Mouse (Mus musculus) stomach, embryonic 15.5 days (tissue): Measurements from ENCODE around the gene Klhl25. TPM values are rescaled to one million over a fixed set of nuclear protein-coding genes. Genes with fewer than 3 reads are reported as not detected.
"Not testable (repeated sequence)": the region's sequence is repeated elsewhere in the genome, so short reads cannot be mapped to it uniquely, and the experiment has no call there.

Source experiments
- ATAC-seq: fragments of 200-750 bp; cut with Nextera tagmentation; 2 replicates; pipeline ENCODE4 v1.8.0; 2017; ENCODE audit warnings: low read depth, moderate number of reproducible peaks, moderate TSS enrichment; ENCODE audit not compliant: insufficient read depth, low FRiP score
- H3K27ac ChIP-seq: fragments of 300-500 bp; sonication (generic); 2 replicates; pipeline ENCODE4 v1.5.1; 2015; ENCODE audit warnings: mild to moderate bottlenecking, inconsistent platforms
- H3K27me3 ChIP-seq: fragments of 300-500 bp; sonication (generic); replicated peaks from 2 replicates; pipeline ENCODE4 v1.6.1; 2015; ENCODE audit warnings: inconsistent platforms
- H3K36me3 ChIP-seq: fragments of 300-500 bp; sonication (generic); 2 replicates; pipeline ENCODE4 v1.6.1; 2015; ENCODE audit warnings: inconsistent platforms
- H3K4me1 ChIP-seq: fragments of 300-500 bp; sonication (generic); 2 replicates; pipeline ENCODE4 v1.6.1; 2015; ENCODE audit warnings: inconsistent platforms
- H3K4me2 ChIP-seq: fragments of 300-500 bp; sonication (generic); 2 replicates; pipeline ENCODE4 v1.6.1; 2015; ENCODE audit warnings: mild to moderate bottlenecking, inconsistent platforms
- H3K4me3 ChIP-seq: fragments of 300-500 bp; sonication (generic); replicated peaks from 2 replicates; pipeline ENCODE4 v1.5.1; 2015; ENCODE audit warnings: inconsistent platforms
- H3K9ac ChIP-seq: fragments of 300-500 bp; sonication (generic); 2 replicates; pipeline ENCODE4 v1.6.1; 2015; ENCODE audit warnings: inconsistent platforms
- H3K9me3 ChIP-seq: fragments of 300-500 bp; sonication (generic); 2 replicates; pipeline ENCODE4 v1.6.1; 2016; ENCODE audit warnings: inconsistent platforms
- WGBS: fragments of 180-500 bp; shearing (Covaris S2); methylation state at CpG from one replicate; pipeline ENCODE4 v1.1.7; 2015; 5-methylcytosine and 5-hydroxymethylcytosine counted together
- polyA plus RNA-seq: library from polyadenylated mRNA; unstranded; fragments of >200 nt; fragmentation: Nextera tagmentation; extraction: Ambion mirVana; gene quantifications from 2 replicates; pipeline ENCODE4 v1.2.1, GENCODE M21; 2015

Klhl25 gene
- polyA plus RNA-seq, 1 experiment from 2014 or later: 11.5 TPM

DNA sequence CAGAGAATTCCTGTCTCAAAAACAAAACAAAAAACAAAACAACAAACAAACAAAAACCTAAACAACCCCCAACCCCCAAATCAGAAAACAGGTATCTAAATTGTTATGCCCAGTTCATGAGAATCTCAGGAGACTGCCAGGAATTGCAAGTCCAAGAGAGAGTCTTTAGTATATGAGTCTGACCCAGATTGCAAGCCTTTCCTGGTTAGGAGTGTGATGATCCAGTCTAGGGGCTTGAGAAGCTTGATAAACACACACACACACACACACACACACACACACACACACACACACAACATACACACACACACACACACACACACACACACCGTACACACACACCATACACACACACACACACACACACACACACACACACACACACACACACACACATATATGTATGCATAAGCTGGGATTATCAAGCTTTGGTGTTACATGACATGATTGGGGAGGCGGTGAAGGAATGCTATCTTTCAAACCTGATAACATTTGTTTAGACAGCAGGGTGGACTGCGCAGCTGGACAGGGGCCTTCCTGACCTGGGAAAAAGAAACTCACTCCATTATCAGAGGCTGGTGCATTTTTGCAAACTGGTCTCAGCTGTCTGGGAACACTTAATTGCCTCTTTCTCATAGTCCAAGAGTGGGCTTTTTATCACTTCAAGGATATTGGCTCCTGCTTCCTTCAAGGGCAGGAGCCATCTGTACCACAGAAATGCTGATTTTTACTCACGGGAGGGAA is 21.6 kb upstream of the Klhl25 start:
- Histone ChIP-seq H3K4me1 (peaks cover 4% of the 10 kb centered on the region; the same call in 1 of the 2 replicates), H3K27me3 (no peaks in the 10 kb centered on the region), H3K4me3 (no peak overlapping the region), H3K27ac (no peak overlapping the region), H3K4me2 (no peak overlapping the region), H3K36me3 (no peaks in the 10 kb centered on the region), H3K9me3 (no peaks in the 10 kb centered on the region), H3K9ac (no peak overlapping the region)
- ATAC-seq: no peak
- 19% methylated on average over 3 of the region's 4 CpGs for WGBS

DNA sequence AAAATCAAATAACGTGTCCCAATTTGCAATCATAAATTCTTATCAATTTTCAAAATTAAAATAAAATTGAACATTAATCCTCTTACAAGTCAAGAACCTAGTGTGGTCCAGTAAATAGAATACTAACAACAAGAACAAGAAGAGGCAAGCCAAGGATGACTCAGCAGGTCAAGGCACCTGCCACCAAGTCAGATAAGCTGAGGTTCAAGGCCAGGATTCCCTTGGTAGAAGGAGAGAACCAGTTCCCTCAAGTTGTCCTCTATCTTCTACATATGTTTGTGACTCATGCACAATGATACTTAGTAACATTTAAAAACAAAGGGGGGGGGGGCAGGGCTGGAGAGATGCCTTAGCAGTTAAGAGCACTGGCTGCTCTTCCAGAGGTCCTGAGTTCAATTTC is 20.8 kb upstream of the Klhl25 start:
- Histone ChIP-seq H3K36me3 (no peaks in the 10 kb centered on the region), H3K9me3 (no peaks in the 10 kb centered on the region), H3K27ac (no peak overlapping the region), H3K4me1 (peaks cover 4% of the 10 kb centered on the region; the same call in 1 of the 2 replicates), H3K9ac (no peak overlapping the region), H3K27me3 (no peaks in the 10 kb centered on the region), H3K4me2 (no peak overlapping the region), H3K4me3 (no peak overlapping the region)
- WGBS: 88% methylated on average over 1 of the region's 1 CpGs
- ATAC-seq: no peak

DNA sequence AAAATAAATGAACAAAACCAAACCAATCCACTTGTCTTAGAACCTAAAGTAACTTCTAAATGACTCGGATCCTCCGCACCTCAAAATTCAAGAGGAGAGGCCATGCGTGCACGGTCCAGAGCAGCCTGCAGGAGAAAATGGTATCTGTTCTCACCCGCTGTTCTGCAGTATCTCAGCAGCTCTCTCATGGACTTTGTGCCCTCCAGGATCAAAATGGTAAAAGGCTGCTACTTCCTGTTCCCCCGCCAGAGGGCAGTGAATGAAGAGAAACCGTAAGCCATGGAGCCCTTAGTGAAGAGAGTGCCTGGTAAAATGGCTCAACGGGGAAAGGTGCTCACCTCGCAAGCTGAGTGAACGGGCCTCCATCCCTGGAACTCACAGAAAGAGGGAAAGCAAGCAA is 20.3 kb upstream of the Klhl25 start:
- no peak overlapping the region for H3K4me3 ChIP-seq
- H3K9ac ChIP-seq: no peak overlapping the region
- no peak overlapping the region for H3K4me2 ChIP-seq
- WGBS: 30% methylated on average over 10 of the region's 10 CpGs
- H3K36me3 ChIP-seq: no peaks in the 10 kb centered on the region
- no peak; the same call in 1 of the 2 replicates for ATAC-seq
- H3K4me1 ChIP-seq: peaks cover 4% of the 10 kb centered on the region; the same call in 1 of the 2 replicates
- no peak overlapping the region for H3K27ac ChIP-seq
- no peaks in the 10 kb centered on the region for H3K27me3 ChIP-seq
- H3K9me3 ChIP-seq: no peaks in the 10 kb centered on the region

DNA sequence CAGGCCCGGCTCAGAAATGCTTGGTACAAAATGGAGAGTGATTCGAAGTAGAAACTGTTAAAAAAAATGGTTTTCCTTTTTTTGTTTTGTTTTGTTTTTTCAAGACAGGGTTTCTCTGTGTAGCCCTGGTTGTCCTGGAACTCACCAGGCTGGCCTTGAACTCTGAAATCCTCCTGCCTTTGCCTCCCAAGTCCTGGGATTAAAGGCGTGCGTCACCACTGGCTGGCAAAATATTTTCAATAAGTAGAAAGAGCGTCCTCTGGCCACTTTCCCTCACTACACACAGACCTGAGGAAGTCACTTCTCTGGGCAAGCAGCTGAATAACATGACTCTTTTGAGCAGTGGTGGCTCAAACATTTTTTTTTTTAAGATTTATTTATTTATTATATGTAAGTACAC is 19.6 kb upstream of the Klhl25 start:
- Histone ChIP-seq H3K4me2 (no peak overlapping the region), H3K4me1 (peaks cover 4% of the 10 kb centered on the region; the same call in 1 of the 2 replicates), H3K27me3 (no peaks in the 10 kb centered on the region), H3K9me3 (no peaks in the 10 kb centered on the region), H3K27ac (no peak overlapping the region), H3K9ac (no peak overlapping the region), H3K36me3 (no peaks in the 10 kb centered on the region), H3K4me3 (no peak overlapping the region)
- no peak for ATAC-seq
- 83% methylated on average over 5 of the region's 5 CpGs for WGBS

DNA sequence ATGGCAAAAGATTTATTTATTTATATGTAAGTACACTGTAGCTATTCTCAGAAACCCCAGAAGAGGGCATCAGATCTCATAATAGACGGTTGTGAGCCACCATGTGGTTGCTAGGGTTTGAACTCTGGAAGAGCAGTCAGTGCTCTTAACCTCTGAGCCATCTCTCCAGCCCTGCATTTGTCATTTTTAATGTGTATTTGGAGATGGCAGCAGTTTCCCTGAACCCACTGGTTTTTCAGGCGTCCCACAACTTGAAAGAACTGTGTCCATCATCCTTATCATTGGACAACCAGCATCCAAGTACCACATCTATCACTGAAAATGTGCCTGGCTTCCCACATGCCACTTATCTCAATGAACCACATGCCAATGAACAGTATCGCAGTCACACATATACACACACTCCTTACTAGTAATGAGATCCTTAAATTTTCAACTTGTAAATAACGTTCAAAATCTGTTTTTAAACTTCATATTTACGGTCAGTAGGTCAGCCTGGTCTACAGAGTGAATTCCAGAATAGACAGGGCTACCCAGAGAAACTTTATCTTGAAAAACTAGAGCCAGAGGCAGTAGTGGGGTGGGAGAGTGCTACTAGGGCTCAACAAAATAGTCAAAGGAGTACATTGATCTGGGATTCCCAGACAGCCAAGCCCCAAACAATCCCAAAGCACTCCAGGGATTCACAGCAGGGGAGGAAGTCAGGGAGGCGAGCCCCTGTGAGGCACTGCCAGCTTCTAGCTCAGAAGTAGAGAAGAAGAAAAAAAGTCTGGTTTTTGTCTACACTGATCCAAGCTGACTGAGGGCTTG is 17.7 kb upstream of the Klhl25 start:
- ATAC-seq: peak; percentile 88
- H3K36me3 ChIP-seq: no peaks in the 10 kb centered on the region
- H3K9me3 ChIP-seq: no peaks in the 10 kb centered on the region
- no peak overlapping the region for H3K27ac ChIP-seq
- no peak overlapping the region for H3K4me2 ChIP-seq
- 63% methylated on average over 6 of the region's 6 CpGs for WGBS
- no peaks in the 10 kb centered on the region for H3K27me3 ChIP-seq
- H3K4me3 ChIP-seq: no peak overlapping the region
- no peak overlapping the region for H3K9ac ChIP-seq
- H3K4me1 ChIP-seq: peaks cover 4% of the 10 kb centered on the region; the same call in 1 of the 2 replicates

DNA sequence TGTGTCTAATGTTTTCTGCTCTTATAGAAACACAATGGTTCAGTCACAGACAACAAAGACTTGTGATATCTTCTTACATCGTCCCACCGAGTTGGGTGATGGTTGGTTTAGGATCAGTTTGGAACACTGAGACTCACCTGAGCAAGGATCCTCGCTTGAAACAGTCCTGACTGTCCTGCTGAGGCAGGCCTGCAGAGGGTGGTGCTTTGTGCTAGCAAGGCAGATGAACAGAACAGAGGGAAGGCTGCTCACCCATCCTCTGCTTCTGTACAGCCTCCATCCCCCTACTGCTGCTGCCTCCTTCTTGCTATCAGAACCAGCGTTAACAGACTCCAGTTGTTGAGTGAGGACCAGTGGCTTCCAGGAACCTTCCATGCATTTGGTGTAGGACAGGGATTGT is 14.2 kb upstream of the Klhl25 start:
- not testable (repeated sequence) for H3K36me3 ChIP-seq, H3K9ac ChIP-seq, H3K4me2 ChIP-seq, H3K27ac ChIP-seq, H3K4me3 ChIP-seq, ATAC-seq, H3K27me3 ChIP-seq, H3K9me3 ChIP-seq, H3K4me1 ChIP-seq
- 65% methylated on average over 3 of the region's 4 CpGs for WGBS

DNA sequence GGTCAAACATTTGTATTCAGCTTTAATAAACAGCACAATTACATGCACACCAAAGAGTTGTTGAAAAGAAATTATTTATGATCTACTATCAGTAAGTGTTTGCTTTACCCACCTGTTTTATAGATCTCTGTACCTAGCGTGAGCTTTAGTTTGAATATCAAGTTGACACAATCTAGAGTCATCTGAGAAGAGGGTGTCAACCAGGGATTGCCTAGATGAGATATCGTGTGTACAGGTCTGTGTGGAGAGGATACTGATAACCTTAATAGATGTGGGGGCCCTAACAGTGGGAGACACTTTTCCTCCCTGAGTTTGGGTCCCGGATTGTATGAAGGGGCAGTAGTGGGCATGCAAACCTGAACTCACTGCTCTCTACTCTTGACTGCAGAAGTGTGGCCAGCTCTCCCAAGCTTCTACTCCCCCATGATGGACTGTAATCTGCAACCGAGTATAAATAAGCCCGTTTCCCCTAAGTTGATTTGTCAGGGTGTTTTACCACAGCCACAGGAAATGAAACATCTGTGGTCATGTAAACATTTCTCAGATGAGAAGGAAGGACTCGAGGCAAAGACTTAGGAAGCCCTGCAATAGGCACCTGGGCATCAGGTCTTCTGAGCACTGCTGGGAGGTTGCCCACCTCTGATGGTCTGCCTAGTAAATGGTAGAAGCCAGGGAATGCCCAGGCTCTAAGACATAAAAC is 13.0 kb upstream of the Klhl25 start:
- H3K9me3 ChIP-seq, ATAC-seq, H3K36me3 ChIP-seq, H3K27ac ChIP-seq, H3K4me3 ChIP-seq, H3K4me2 ChIP-seq, H3K27me3 ChIP-seq, H3K9ac ChIP-seq, H3K4me1 ChIP-seq: not testable (repeated sequence)
- WGBS: 31% methylated on average over 3 of the region's 6 CpGs

DNA sequence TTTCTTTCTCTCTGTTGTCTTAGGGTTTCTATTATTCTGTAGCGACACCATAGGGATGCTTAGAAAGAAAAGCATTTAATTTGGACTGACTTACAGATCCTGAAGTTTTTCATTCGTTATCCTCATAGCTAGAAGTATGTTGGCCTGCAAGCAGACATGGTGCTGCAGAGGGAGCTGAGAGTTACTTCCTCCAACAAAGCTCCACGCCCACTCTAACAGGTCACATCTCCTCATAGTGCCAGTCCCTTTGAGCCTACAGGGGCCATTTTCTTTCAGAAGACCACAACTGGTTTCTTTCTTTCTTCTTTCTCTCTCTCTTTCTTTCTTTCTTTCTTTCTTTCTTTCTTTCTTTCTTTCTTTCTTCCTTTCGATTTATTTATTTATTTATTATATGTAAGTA is 8.0 kb upstream of the Klhl25 start:
- Histone ChIP-seq H3K9me3 (no peaks in the 10 kb centered on the region), H3K27me3 (no peaks in the 10 kb centered on the region), H3K4me3 (no peak overlapping the region), H3K4me2 (no peak overlapping the region), H3K9ac (no peak overlapping the region), H3K4me1 (no peaks in the 10 kb centered on the region), H3K36me3 (no peaks in the 10 kb centered on the region), H3K27ac (no peak overlapping the region)
- no peak for ATAC-seq
- 80% methylated on average over 4 of the region's 4 CpGs for WGBS

DNA sequence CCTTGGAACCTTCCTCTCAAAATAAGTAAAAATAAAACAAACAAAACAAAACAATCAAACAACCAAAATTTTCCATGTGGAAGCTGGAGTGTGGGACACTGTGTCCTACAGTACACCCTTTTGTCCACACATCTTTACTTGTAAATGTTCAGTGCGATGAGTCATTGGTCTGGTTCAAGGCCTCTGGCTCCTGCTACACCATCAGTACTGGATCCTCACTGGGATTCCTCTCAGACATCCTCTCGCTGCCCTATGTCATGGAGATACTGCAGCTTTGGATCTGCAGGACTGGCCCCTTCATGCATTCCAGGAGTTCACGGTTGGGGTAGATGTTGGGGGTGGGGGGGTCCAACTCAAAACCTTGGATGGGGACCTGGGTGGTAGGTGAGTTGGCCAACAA is 5.8 kb upstream of the Klhl25 start:
- Histone ChIP-seq H3K4me3 (no peak overlapping the region), H3K4me1 (no peaks in the 10 kb centered on the region), H3K27me3 (no peaks in the 10 kb centered on the region), H3K9ac (no peak overlapping the region), H3K4me2 (no peak overlapping the region), H3K36me3 (no peaks in the 10 kb centered on the region), H3K9me3 (no peaks in the 10 kb centered on the region), H3K27ac (no peak overlapping the region)
- no peak for ATAC-seq
- 84% methylated on average over 3 of the region's 3 CpGs for WGBS

DNA sequence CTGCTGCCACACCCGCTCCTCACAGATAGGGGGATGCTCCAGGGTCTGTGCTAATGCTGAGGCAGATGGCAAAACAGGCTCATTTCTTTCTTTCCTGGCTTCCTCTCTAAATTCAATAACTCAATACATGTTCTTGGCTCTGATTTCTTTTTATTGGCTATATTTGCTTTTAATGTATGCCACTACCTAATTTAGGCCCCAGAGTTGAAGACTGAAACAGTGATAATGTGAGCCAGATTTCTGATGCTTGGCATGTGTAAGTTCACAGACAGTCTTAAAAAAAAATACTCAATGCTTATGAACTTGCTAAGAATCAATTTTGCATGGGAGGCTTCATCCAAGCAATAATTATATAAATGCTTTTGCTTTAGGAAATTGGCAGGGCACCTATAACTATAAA is 2.2 kb upstream of the Klhl25 start:
- Histone ChIP-seq H3K4me3 (no peak overlapping the region), H3K27me3 (no peaks in the 10 kb centered on the region), H3K4me1 (peaks cover 8% of the 10 kb centered on the region; the same call in 1 of the 2 replicates), H3K9ac (no peak overlapping the region), H3K27ac (no peak overlapping the region), H3K9me3 (no peaks in the 10 kb centered on the region), H3K4me2 (no peak overlapping the region), H3K36me3 (no peaks in the 10 kb centered on the region)
- WGBS: 93% methylated on average over 1 of the region's 1 CpGs
- ATAC-seq: no peak

DNA sequence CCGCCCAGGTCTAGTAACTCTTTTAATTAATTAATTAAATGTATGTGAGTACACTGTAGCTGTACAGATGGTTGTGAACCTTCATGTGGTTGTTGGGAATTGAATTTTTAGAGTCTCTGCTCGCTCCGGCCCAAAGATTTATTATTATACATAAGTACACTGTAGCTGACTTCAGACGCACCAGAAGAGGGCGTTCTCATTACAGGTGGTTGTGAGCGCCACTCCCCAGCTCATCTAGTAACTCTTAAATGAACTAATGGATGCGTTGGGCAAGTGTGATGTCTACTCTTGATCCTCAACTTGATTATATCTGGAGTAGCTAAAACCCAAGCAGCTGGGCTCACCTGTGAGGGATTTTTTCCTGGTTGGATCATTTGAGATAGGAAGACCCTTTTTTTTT is 1.2 kb upstream of the Klhl25 start:
- no peak for ATAC-seq
- Histone ChIP-seq H3K4me3 (no peak overlapping the region), H3K4me1 (peaks cover 8% of the 10 kb centered on the region; the same call in 1 of the 2 replicates), H3K9me3 (no peaks in the 10 kb centered on the region), H3K27me3 (no peaks in the 10 kb centered on the region), H3K9ac (no peak overlapping the region), H3K27ac (no peak overlapping the region), H3K4me2 (no peak overlapping the region), H3K36me3 (no peaks in the 10 kb centered on the region)
- 54% methylated on average over 7 of the region's 7 CpGs for WGBS

DNA sequence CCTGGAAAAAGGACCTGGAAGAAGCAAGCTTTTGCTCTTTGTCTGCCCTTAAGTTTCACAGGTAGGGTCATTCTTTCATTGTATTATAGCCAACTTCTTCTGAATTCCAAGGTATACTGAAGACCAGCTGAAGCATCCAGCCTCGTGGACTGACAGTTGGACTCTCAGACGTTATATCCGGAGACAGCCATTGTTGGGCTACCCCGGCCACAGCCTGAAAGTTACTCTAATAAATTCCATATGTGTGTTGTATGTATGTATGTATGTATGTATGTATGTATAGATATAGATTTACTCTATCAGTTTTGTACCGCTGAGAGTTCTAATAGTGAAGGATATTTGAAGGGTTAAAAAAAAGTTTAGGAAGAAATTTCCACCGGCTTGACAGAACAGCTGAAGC is 621 bp upstream of the Klhl25 start:
- WGBS: 10% methylated on average over 6 of the region's 6 CpGs
- Histone ChIP-seq H3K27ac (peak overlapping the region; percentile 90; the same call in 1 of the 2 replicates), H3K27me3 (no peaks in the 10 kb centered on the region), H3K4me3 (peak overlapping the region; percentile 91), H3K9ac (no peak overlapping the region; the same call in 1 of the 2 replicates), H3K4me2 (peak overlapping the region; percentile 62), H3K9me3 (no peaks in the 10 kb centered on the region), H3K36me3 (no peaks in the 10 kb centered on the region), H3K4me1 (peaks cover 13% of the 10 kb centered on the region; the same call in 1 of the 2 replicates)
- ATAC-seq: no peak
